Mouse (Mus musculus) heart, postnatal 25 days (tissue): ENCODE measurements around the gene Plch2. TPM values are rescaled to one million over a fixed set of nuclear protein-coding genes. Genes with fewer than 3 reads are reported as not detected.

Experiments
- DNase-seq: peaks from one replicate; pipeline ENCODE4 v3.0.0; 2022; ENCODE audit warnings: low spot score
- intact Hi-C: fragments of 180-260 bp; cut with DNase I; formaldehyde crosslinking; loops from one replicate; pipeline ENCODE4 v1.15.1; 2025
- total RNA-seq, 2 experiments: library from RNA; stranded (reverse); gene quantifications; 2 replicates each; pipeline ENCODE4 v1.2.3; 2021

The Plch2 gene
- total RNA-seq, 2 experiments from 2014 or later: 0.08 TPM; not detected in 1

GRCm38 (mm10) chr4:155007641-155008040, 48.9 kb downstream of the Plch2 start:
- intact Hi-C loops: no loop called here

GRCm38 (mm10) chr4:155006296-155006695, 50.3 kb downstream of the Plch2 start:
- intact Hi-C loops: no loop called here

More at GRCm38 (mm10) chr4:155007641-155008040, 48.9 kb downstream of the Plch2 start:
- DNase-seq: no peak

GRCm38 (mm10) chr4:155005278-155005677, 51.3 kb downstream of the Plch2 start:
- intact Hi-C loops: no loop called here
- DNase-seq: no peak

More at GRCm38 (mm10) chr4:155006296-155006695, 50.3 kb downstream of the Plch2 start:
- no peak for DNase-seq

- intact Hi-C loops: no loop called here
- no peak for DNase-seq
Observed at GRCm38 (mm10) chr4:154999379-154999778, 57.2 kb downstream of the Plch2 start.

- no peak for DNase-seq
- intact Hi-C loops: no loop called here
Observed at GRCm38 (mm10) chr4:154996572-154997154, 59.9 kb downstream of the Plch2 start.

GRCm38 (mm10) chr4:154994876-154995275, 61.7 kb downstream of the Plch2 start:
- intact Hi-C loops: loop anchor here (5.0 kb wide), 1 partner anchor 118 kb away; no protein-coding TSS in a partner anchor
- DNase-seq: no peak

GRCm38 (mm10) chr4:154986750-154987149, 69.8 kb downstream of the Plch2 start:
- intact Hi-C loops: no loop called here
- no peak for DNase-seq

GRCm38 (mm10) chr4:154986096-154986495, 70.5 kb downstream of the Plch2 start:
- DNase-seq: peak; percentile 44
- intact Hi-C loops: no loop called here

- intact Hi-C loops: no loop called here
- DNase-seq: no peak
Observed at GRCm38 (mm10) chr4:154985151-154985777, 71.3 kb downstream of the Plch2 start.

GRCm38 (mm10) chr4:154983767-154984166, 72.8 kb downstream of the Plch2 start:
- no peak for DNase-seq
- intact Hi-C loops: no loop called here

GRCm38 (mm10) chr4:154982247-154983120, 74.1 kb downstream of the Plch2 start:
- intact Hi-C loops: no loop called here
- no peak for DNase-seq

GRCm38 (mm10) chr4:154981530-154981929, 75.1 kb downstream of the Plch2 start:
- intact Hi-C loops: loop anchor here (2.0 kb wide), 1 partner anchor 83 kb away; no protein-coding TSS in a partner anchor
- no peak for DNase-seq

GRCm38 (mm10) chr4:154981076-154981475, 75.5 kb downstream of the Plch2 start:
- DNase-seq: no peak
- intact Hi-C loops: loop anchor here (2.0 kb wide), 1 partner anchor 84 kb away; no protein-coding TSS in a partner anchor

- intact Hi-C loops: loop anchor here (2.0 kb wide), 1 partner anchor 85 kb away; no protein-coding TSS in a partner anchor
Observed at GRCm38 (mm10) chr4:154980110-154980509, 76.5 kb downstream of the Plch2 start.

GRCm38 (mm10) chr4:154974163-154974611, 82.4 kb downstream of the Plch2 start:
- intact Hi-C loops: no loop called here
- peak; percentile 45 for DNase-seq

More at GRCm38 (mm10) chr4:154980110-154980509, 76.5 kb downstream of the Plch2 start:
- DNase-seq: no peak

GRCm38 (mm10) chr4:154972546-154972945, 84.0 kb downstream of the Plch2 start:
- no peak for DNase-seq

GRCm38 (mm10) chr4:154967173-154967572, 89.4 kb downstream of the Plch2 start:
- intact Hi-C loops: no loop called here
- DNase-seq: no peak

More at GRCm38 (mm10) chr4:154972546-154972945, 84.0 kb downstream of the Plch2 start:
- intact Hi-C loops: no loop called here

GRCm38 (mm10) chr4:154965856-154966255, 90.7 kb downstream of the Plch2 start:
- DNase-seq: no peak

GRCm38 (mm10) chr4:154964581-154965235, 91.9 kb downstream of the Plch2 start:
- intact Hi-C loops: no loop called here
- no peak for DNase-seq

More at GRCm38 (mm10) chr4:154965856-154966255, 90.7 kb downstream of the Plch2 start:
- intact Hi-C loops: no loop called here
